Mouse (Mus musculus): ENCODE results near the gene Supt20.
A peak's percentile ranks its signal among the peaks of the same experiment; 100 is the strongest.
"Not testable (repeated sequence)": the region's sequence is repeated elsewhere in the genome, so short reads cannot be mapped to it uniquely, and the experiment has no call there.

Supt20 gene

GRCm38 (mm10) chr3:54692202-54693055, at the start of gene Supt20:
Gene Supt20 (plus strand): TSS chr3:54692807.
- DNase-seq: peak; percentile 93

GRCm38 (mm10) chr3:54642851-54643250, 49.8 kb upstream of the Supt20 start:
- DNase-seq: no peak

GRCm38 (mm10) chr3:54647583-54647982, 45.0 kb upstream of the Supt20 start:
- no peak for DNase-seq

- DNase-seq: no peak
Measured at GRCm38 (mm10) chr3:54651576-54651975, 41.0 kb upstream of the Supt20 start.

GRCm38 (mm10) chr3:54654169-54654568, 38.4 kb upstream of the Supt20 start:
- DNase-seq: no peak

- DNase-seq: no peak
Measured at GRCm38 (mm10) chr3:54657090-54657489, 35.5 kb upstream of the Supt20 start.

- no peak for DNase-seq
Measured at GRCm38 (mm10) chr3:54657888-54658626, 34.5 kb upstream of the Supt20 start.

- no peak for DNase-seq
Measured at GRCm38 (mm10) chr3:54659736-54660135, 32.9 kb upstream of the Supt20 start.

GRCm38 (mm10) chr3:54662411-54662810, 30.2 kb upstream of the Supt20 start:
- DNase-seq: no peak

GRCm38 (mm10) chr3:54668141-54668540, 24.5 kb upstream of the Supt20 start:
- DNase-seq: no peak

GRCm38 (mm10) chr3:54668722-54669121, 23.9 kb upstream of the Supt20 start:
- no peak for DNase-seq

GRCm38 (mm10) chr3:54669559-54669958, 23.0 kb upstream of the Supt20 start:
- no peak for DNase-seq

GRCm38 (mm10) chr3:54672111-54672510, 20.5 kb upstream of the Supt20 start:
- no peak for DNase-seq

GRCm38 (mm10) chr3:54672557-54673529, 19.8 kb upstream of the Supt20 start:
- DNase-seq: peak; percentile 44

- no peak for DNase-seq
Measured at GRCm38 (mm10) chr3:54676818-54677217, 15.8 kb upstream of the Supt20 start.

GRCm38 (mm10) chr3:54681310-54682204, 11.1 kb upstream of the Supt20 start:
- no peak for DNase-seq

- DNase-seq: no peak
Measured at GRCm38 (mm10) chr3:54685202-54685601, 7.4 kb upstream of the Supt20 start.

GRCm38 (mm10) chr3:54687245-54687644, 5.4 kb upstream of the Supt20 start:
- DNase-seq: no peak

- DNase-seq: no peak
Measured at GRCm38 (mm10) chr3:54689091-54689490, 3.5 kb upstream of the Supt20 start.

- DNase-seq: no peak
Measured at GRCm38 (mm10) chr3:54693056-54693415, 429 bp downstream of the Supt20 start.

- DNase-seq: no peak
Measured at GRCm38 (mm10) chr3:54699759-54700301, 7.2 kb downstream of the Supt20 start.

- DNase-seq: not testable (repeated sequence)
Measured at GRCm38 (mm10) chr3:54704106-54704505, 11.5 kb downstream of the Supt20 start.

Measured in lung, postnatal 14 days (tissue).